Mouse (Mus musculus) left cerebral cortex, adult 8-10 months (tissue): ENCODE measurements around the gene AC153137.1. TPM values are rescaled to one million over a fixed set of nuclear protein-coding genes. Genes with fewer than 3 reads are reported as not detected.

Experiments
- total RNA-seq, 4 experiments: library from RNA; stranded (reverse); gene quantifications; 2 replicates each; pipeline ENCODE4 v1.2.4; 2022

The AC153137.1 gene
- total RNA-seq, 4 experiments from 2014 or later: not detected

Other genes with a start within 250 kb of the AC153137.1 start
- gene Phf3, start 104.0 kb downstream of the AC153137.1 start, total RNA-seq: 10 to 100 TPM; 78.8 to 94.6 (median 80.7) TPM
- gene Lgsn, start 198.4 kb upstream of the AC153137.1 start, total RNA-seq: not detected
- not detected for gene 4931428L18Rik, start 244.7 kb upstream of the AC153137.1 start, total RNA-seq
- gene Pih1d3, start 244.9 kb upstream of the AC153137.1 start, total RNA-seq: not detected